Mouse (Mus musculus): ENCODE results near the gene Cdca3. TPM values are rescaled to one million over a fixed set of nuclear protein-coding genes. Genes with fewer than 3 reads are reported as not detected.
A peak's percentile ranks its signal among the peaks of the same experiment; 100 is the strongest.

The Cdca3 gene
- polyA plus RNA-seq, 1 experiment from 2014 or later, result 250 TPM

- 6% methylated on average over 14 of the region's 14 CpGs for WGBS
- Histone ChIP-seq H3K36me3 (peaks cover 41% of the 10 kb centered on the region), H3K4me1 (peaks cover 62% of the 10 kb centered on the region), H3K9me3 (replicated peaks) (no peaks in the 10 kb centered on the region), H3K27ac (peak overlapping the region; percentile 100), H3K27me3 (ENCODE audit: low read depth, poor library complexity, severe bottlenecking) (peaks cover 39% of the 10 kb centered on the region), H3K4me3 (peak overlapping the region; percentile 93)
- DNase-seq (ENCODE audit: low spot score), result peak; percentile 80
Measured at GRCm38 (mm10) chr6:124856321-124856720, 27.0 kb downstream of the Cdca3 start.

GRCm38 (mm10) chr6:124856916-124857839 is 27.8 kb downstream of the Cdca3 start, which contains the start of gene P3h3:
P3h3 (minus strand) TSS chr6:124857752.
- Histone ChIP-seq H3K9me3 (replicated peaks) (no peaks in the 10 kb centered on the region), H3K4me1 (peaks cover 71% of the 10 kb centered on the region), H3K27me3 (ENCODE audit: low read depth, poor library complexity, severe bottlenecking) (peaks cover 47% of the 10 kb centered on the region), H3K36me3 (peaks cover 33% of the 10 kb centered on the region), H3K4me3 (peak within 1 kb of the TSS; percentile 93), H3K27ac (peak within 1 kb of the TSS; percentile 100)
- DNase-seq (ENCODE audit: low spot score), result peak; percentile 92
- WGBS, result under 1% methylated on average over 86 of the region's 86 CpGs

- Histone ChIP-seq H3K27ac (peak overlapping the region; percentile 100), H3K4me3 (peak overlapping the region; percentile 93), H3K9me3 (replicated peaks) (no peaks in the 10 kb centered on the region), H3K27me3 (ENCODE audit: low read depth, poor library complexity, severe bottlenecking) (peaks cover 55% of the 10 kb centered on the region), H3K4me1 (peaks cover 79% of the 10 kb centered on the region), H3K36me3 (peaks cover 25% of the 10 kb centered on the region)
- DNase-seq (ENCODE audit: low spot score), result no peak
- 27% methylated on average over 26 of the region's 26 CpGs for WGBS
Measured at GRCm38 (mm10) chr6:124857840-124858530, 28.6 kb downstream of the Cdca3 start.

GRCm38 (mm10) chr6:124858561-124859318 is 29.4 kb downstream of the Cdca3 start:
- no peaks in the 10 kb centered on the region for H3K9me3 ChIP-seq (replicated peaks)
- H3K27me3 ChIP-seq (ENCODE audit: low read depth, poor library complexity, severe bottlenecking), result peaks cover 63% of the 10 kb centered on the region
- H3K4me1 ChIP-seq, result peaks cover 86% of the 10 kb centered on the region
- peak overlapping the region; percentile 100 for H3K27ac ChIP-seq
- no peak for DNase-seq (ENCODE audit: low spot score)
- H3K4me3 ChIP-seq, result peak overlapping the region; percentile 93
- 76% methylated on average over 28 of the region's 28 CpGs for WGBS
- peaks cover 18% of the 10 kb centered on the region for H3K36me3 ChIP-seq

- H3K36me3 ChIP-seq, result peaks cover 8% of the 10 kb centered on the region
- H3K27ac ChIP-seq, result peak overlapping the region; percentile 56
- H3K4me3 ChIP-seq, result peak overlapping the region; percentile 20; the same call in 1 of the 2 replicates
- DNase-seq (ENCODE audit: low spot score), result peak; percentile 89
- 12% methylated on average over 12 of the region's 12 CpGs for WGBS
- H3K27me3 ChIP-seq (ENCODE audit: low read depth, poor library complexity, severe bottlenecking), result peaks cover 71% of the 10 kb centered on the region
- peaks cover 93% of the 10 kb centered on the region for H3K4me1 ChIP-seq
- no peaks in the 10 kb centered on the region for H3K9me3 ChIP-seq (replicated peaks)
Measured at GRCm38 (mm10) chr6:124859725-124860124, 30.4 kb downstream of the Cdca3 start.

- Histone ChIP-seq H3K4me3 (no peak overlapping the region), H3K27ac (no peak overlapping the region)
Measured at GRCm38 (mm10) chr6:124860511-124860910, 31.2 kb downstream of the Cdca3 start.

GRCm38 (mm10) chr6:124861266-124861665 is 31.9 kb downstream of the Cdca3 start:
- Histone ChIP-seq H3K4me1 (peaks cover 86% of the 10 kb centered on the region), H3K27me3 (ENCODE audit: low read depth, poor library complexity, severe bottlenecking) (peaks cover 82% of the 10 kb centered on the region), H3K9me3 (replicated peaks) (no peaks in the 10 kb centered on the region), H3K27ac (peak overlapping the region; percentile 51; the same call in 1 of the 2 replicates), H3K4me3 (no peak overlapping the region), H3K36me3 (peaks cover 3% of the 10 kb centered on the region; the same call in 1 of the 2 replicates)
- no peak for DNase-seq (ENCODE audit: low spot score)
- WGBS, result 82% methylated on average over 19 of the region's 19 CpGs

More at GRCm38 (mm10) chr6:124860511-124860910, 31.2 kb downstream of the Cdca3 start:
- peaks cover 86% of the 10 kb centered on the region for H3K4me1 ChIP-seq
- H3K36me3 ChIP-seq, result peaks cover 3% of the 10 kb centered on the region; the same call in 1 of the 2 replicates
- H3K9me3 ChIP-seq (replicated peaks), result no peaks in the 10 kb centered on the region
- 86% methylated on average over 9 of the region's 9 CpGs for WGBS
- DNase-seq (ENCODE audit: low spot score), result no peak
- peaks cover 75% of the 10 kb centered on the region for H3K27me3 ChIP-seq (ENCODE audit: low read depth, poor library complexity, severe bottlenecking)

- Histone ChIP-seq H3K4me3 (no peak overlapping the region), H3K27ac (no peak overlapping the region), H3K36me3 (peaks cover 3% of the 10 kb centered on the region; the same call in 1 of the 2 replicates), H3K4me1 (peaks cover 85% of the 10 kb centered on the region), H3K27me3 (ENCODE audit: low read depth, poor library complexity, severe bottlenecking) (peaks cover 87% of the 10 kb centered on the region), H3K9me3 (replicated peaks) (no peaks in the 10 kb centered on the region)
- WGBS, result 56% methylated on average over 3 of the region's 3 CpGs
- DNase-seq (ENCODE audit: low spot score), result no peak
Measured at GRCm38 (mm10) chr6:124861802-124862201, 32.5 kb downstream of the Cdca3 start.

- Histone ChIP-seq H3K27me3 (ENCODE audit: low read depth, poor library complexity, severe bottlenecking) (peaks cover 95% of the 10 kb centered on the region), H3K4me1 (peaks cover 78% of the 10 kb centered on the region), H3K4me3 (peak overlapping the region; percentile 68), H3K36me3 (peaks cover 3% of the 10 kb centered on the region; the same call in 1 of the 2 replicates), H3K27ac (peak overlapping the region; percentile 88), H3K9me3 (replicated peaks) (no peaks in the 10 kb centered on the region)
- 15% methylated on average over 8 of the region's 8 CpGs for WGBS
- no peak for DNase-seq (ENCODE audit: low spot score)
Measured at GRCm38 (mm10) chr6:124862406-124863124, 33.2 kb downstream of the Cdca3 start.

GRCm38 (mm10) chr6:124863125-124863657 is 33.8 kb downstream of the Cdca3 start:
- Histone ChIP-seq H3K9me3 (replicated peaks) (no peaks in the 10 kb centered on the region), H3K36me3 (peaks cover 3% of the 10 kb centered on the region; the same call in 1 of the 2 replicates), H3K27ac (peak overlapping the region; percentile 88), H3K4me3 (peak overlapping the region; percentile 68), H3K27me3 (ENCODE audit: low read depth, poor library complexity, severe bottlenecking) (peaks cover 96% of the 10 kb centered on the region), H3K4me1 (peaks cover 71% of the 10 kb centered on the region)
- 2% methylated on average over 9 of the region's 16 CpGs for WGBS
- no peak for DNase-seq (ENCODE audit: low spot score)

- Histone ChIP-seq H3K9me3 (replicated peaks) (no peaks in the 10 kb centered on the region), H3K4me3 (peak within 1 kb of the TSS; percentile 68), H3K4me1 (peaks cover 66% of the 10 kb centered on the region), H3K27me3 (ENCODE audit: low read depth, poor library complexity, severe bottlenecking) (peaks cover 90% of the 10 kb centered on the region), H3K27ac (peak within 1 kb of the TSS; percentile 88), H3K36me3 (peaks cover 3% of the 10 kb centered on the region; the same call in 1 of the 2 replicates)
- DNase-seq (ENCODE audit: low spot score), result peak; percentile 82
- WGBS, result 1% methylated on average over 35 of the region's 43 CpGs
Measured at GRCm38 (mm10) chr6:124863658-124864298, 34.4 kb downstream of the Cdca3 start, which contains the start of gene Gpr162. Gpr162 (minus strand) TSS chr6:124863983.

Data from limb, embryonic 10.5 days (tissue).